Mouse (Mus musculus) erythroblast, embryonic 14.5 days (primary cell): Measurements from ENCODE around the gene Pid1.

Experiments
- GATA1 ChIP-seq: IDR thresholded peaks from 2 replicates; pipeline ENCODE4 v1.6.1; 2012; ENCODE audit warnings: low read length, inconsistent platforms, mixed read lengths
- TAL1 ChIP-seq: IDR thresholded peaks from 3 replicates; pipeline ENCODE4 v1.6.1; 2012; ENCODE audit warnings: low read length, inconsistent platforms, mixed read lengths

- TF ChIP-seq TAL1 (no peak), GATA1 (no peak)
Observed at GRCm38 (mm10) chr1:84079566-84079965, 284.4 kb downstream of the Pid1 start.
